Mouse (Mus musculus) kidney, postnatal 4 days (tissue): ENCODE measurements at regions not wholly inside any gene's neighbourhood (a gene's known extent, or its start where the extent isn't known, plus 50 kb on each side); places are given as distances from the start of the nearest gene placed in this dataset.

ENCODE experiments used
- DNase-seq, 2 experiments: peaks; one replicate each; pipeline ENCODE4 v3.0.0; 2021; ENCODE audit warnings: mixed read lengths in 2 of 2

GRCm38 (mm10) chr8:89516602-89517001, 472.6 kb upstream of the Sall1 start:
- no peak for DNase-seq

- DNase-seq, result no peak
Measured at GRCm38 (mm10) chr8:89514270-89514669, 470.3 kb upstream of the Sall1 start.

GRCm38 (mm10) chr8:89507639-89508038, 463.7 kb upstream of the Sall1 start:
- no peak for DNase-seq

- no peak for DNase-seq
Measured at GRCm38 (mm10) chr8:89503545-89504234, 459.7 kb upstream of the Sall1 start.

GRCm38 (mm10) chr8:89503030-89503429, 459.1 kb upstream of the Sall1 start:
- no peak for DNase-seq

GRCm38 (mm10) chr8:89501756-89502155, 457.8 kb upstream of the Sall1 start:
- DNase-seq, result no peak

- no peak for DNase-seq
Measured at GRCm38 (mm10) chr8:89499831-89500230, 455.9 kb upstream of the Sall1 start.

GRCm38 (mm10) chr8:89498088-89498695, 454.2 kb upstream of the Sall1 start:
- no peak for DNase-seq

GRCm38 (mm10) chr8:89492336-89492735, 448.4 kb upstream of the Sall1 start:
- no peak for DNase-seq

- peak; percentile 48 to 58 for DNase-seq
Measured at GRCm38 (mm10) chr8:89482481-89482880, 438.5 kb upstream of the Sall1 start.

- DNase-seq, result peak in 1 of 2 experiments; percentile 16
Measured at GRCm38 (mm10) chr8:89476930-89477329, 433.0 kb upstream of the Sall1 start.

GRCm38 (mm10) chr8:89471116-89471515, 427.2 kb upstream of the Sall1 start:
- no peak for DNase-seq

- DNase-seq, result no peak
Measured at GRCm38 (mm10) chr8:89468782-89469220, 424.8 kb upstream of the Sall1 start.

- DNase-seq, result no peak
Measured at GRCm38 (mm10) chr8:89465211-89465753, 421.3 kb upstream of the Sall1 start.

- DNase-seq, result peak; percentile 25 to 42
Measured at GRCm38 (mm10) chr8:89456517-89456916, 412.6 kb upstream of the Sall1 start.

- DNase-seq, result no peak
Measured at GRCm38 (mm10) chr8:89455731-89456130, 411.8 kb upstream of the Sall1 start.

GRCm38 (mm10) chr8:89454197-89454596, 410.2 kb upstream of the Sall1 start:
- DNase-seq, result no peak

- no peak for DNase-seq
Measured at GRCm38 (mm10) chr8:89453724-89454123, 409.8 kb upstream of the Sall1 start.

GRCm38 (mm10) chr8:89444466-89444865, 400.5 kb upstream of the Sall1 start:
- DNase-seq, result no peak

- DNase-seq, result peak; percentile 34 to 48
Measured at GRCm38 (mm10) chr8:89439304-89439703, 395.3 kb upstream of the Sall1 start.

- DNase-seq, result no peak
Measured at GRCm38 (mm10) chr8:89426969-89427368, 383.0 kb upstream of the Sall1 start.

- DNase-seq, result no peak
Measured at GRCm38 (mm10) chr8:89415287-89415686, 371.3 kb upstream of the Sall1 start.

GRCm38 (mm10) chr8:89412500-89412899, 368.5 kb upstream of the Sall1 start:
- DNase-seq, result peak; percentile 34 to 35

- peak; percentile 44 to 61 for DNase-seq
Measured at GRCm38 (mm10) chr8:89412046-89412445, 368.1 kb upstream of the Sall1 start.
